Mouse (Mus musculus) B cell, adult 62 days (primary cell): Measurements from ENCODE around the gene Gm4353. TPM values are rescaled to one million over a fixed set of nuclear protein-coding genes. Genes with fewer than 3 reads are reported as not detected.

Source experiments
- total RNA-seq: library from RNA; stranded (reverse); gene quantifications from 4 replicates; pipeline ENCODE4 v1.2.4, GENCODE M21; 2023

The Gm4353 gene
- 2.3 to 2.8 TPM (median 2.5 TPM) in 3 of 4 replicates, not detected in the other for total RNA-seq

GRCm38 (mm10) chr7:116084366-116084765, at the start of gene Gm4353:
TSS of gene Gm4353 (minus strand) at chr7:116084635.

GRCm38 (mm10) chr7:116039196-116039537, 45.3 kb downstream of the Gm4353 start, which contains the start of gene 1110004F10Rik:
TSS of gene 1110004F10Rik (plus strand) at chr7:116039397.

DNA sequence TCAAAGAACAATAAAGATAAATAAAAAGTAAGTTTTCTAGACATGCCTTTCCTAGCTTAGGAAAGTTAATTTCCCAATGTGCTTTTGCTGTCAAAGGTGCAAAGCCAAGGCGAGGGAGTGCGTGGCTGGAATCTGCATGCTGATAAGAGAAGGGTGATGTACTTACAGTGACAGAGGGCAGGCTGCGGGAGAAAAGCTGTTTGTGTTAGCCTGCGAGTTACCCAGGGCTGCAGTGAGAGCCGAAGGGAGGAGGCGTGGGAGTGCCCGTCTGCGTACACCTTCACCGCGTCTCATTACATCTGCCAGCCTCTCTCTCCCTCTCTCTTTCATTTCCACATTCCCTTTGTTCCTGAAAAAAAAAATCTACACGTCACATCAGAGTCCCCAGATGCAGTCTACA, 45.9 kb downstream of the Gm4353 start, which contains the start of gene Sox6:
Gene Sox6, minus strand, starts transcription at position 286 of the 400 bp plus-strand sequence.

Other genes with a start within 250 kb of the Gm4353 start
- gene Sox6, start 45.8 kb downstream of the Gm4353 start, total RNA-seq, result 0.06 to 0.21 TPM (median 0.18 TPM) in 3 of 4 replicates, not detected in the other
- 55.9 to 69.8 TPM (median 66.4 TPM) in 4 replicates for gene 1110004F10Rik, start 45.2 kb downstream of the Gm4353 start, total RNA-seq
- gene Plekha7, start 223.7 kb upstream of the Gm4353 start, total RNA-seq, result 2.6 to 4.6 TPM (median 3.8 TPM) in 4 replicates
- 1,106 to 1,297 TPM (median 1,221 TPM) in 4 replicates for gene Rps13, start 249.6 kb upstream of the Gm4353 start, total RNA-seq